Mouse (Mus musculus): ENCODE results near the gene Tenm2.

DNA sequence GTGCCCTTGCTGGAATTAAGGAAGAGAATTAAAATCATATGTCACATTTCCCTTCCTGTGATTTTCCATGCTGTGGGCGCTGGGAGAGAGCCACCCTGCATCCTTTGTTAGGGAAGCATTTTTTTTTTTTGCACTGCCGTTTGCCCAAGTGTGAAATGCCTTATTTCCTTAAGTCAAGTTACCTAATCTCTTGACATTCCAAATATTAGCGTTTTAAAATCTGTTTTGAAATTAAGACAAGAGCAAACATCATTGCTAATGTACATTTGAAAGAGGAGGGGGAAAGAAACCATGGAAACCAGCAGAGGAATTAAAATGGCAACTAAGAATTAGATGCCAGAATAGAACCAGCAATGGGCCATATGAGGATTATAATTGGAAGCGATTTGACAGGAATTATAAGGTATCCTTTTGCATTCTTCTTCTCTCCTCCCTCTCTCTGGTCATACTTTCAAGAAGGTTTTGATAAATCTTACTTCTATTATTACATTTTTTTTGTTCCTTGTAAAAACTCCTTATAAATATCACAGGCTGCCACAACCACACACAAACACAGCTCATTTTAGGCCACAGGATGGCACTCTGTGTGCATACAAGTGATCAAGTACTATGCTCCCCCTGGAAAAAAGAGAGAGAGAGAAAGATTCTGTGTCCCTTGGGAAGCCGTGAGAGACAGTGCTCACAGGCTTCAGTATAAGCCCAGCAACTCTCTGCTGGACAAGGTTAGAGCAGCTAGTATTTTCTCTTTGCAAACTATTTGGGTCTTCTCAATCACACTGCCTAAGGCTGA lies 246.8 kb downstream of the Tenm2 start:
- TF ChIP-seq EP300 (IDR thresholded peaks at IDR 0.05; ENCODE audit: low read length) (no peak), UBTF (IDR thresholded peaks at IDR 0.05; ENCODE audit: low read depth, low read length) (no peak), CTCF (conservative IDR thresholded peaks at IDR 0.05 in 1 of 2, IDR thresholded peaks at IDR 0.05 in 1 of 2; ENCODE audit: low read depth in 2 of 2, low read length in 2 of 2) (no peak), POLR2A (IDR thresholded peaks at IDR 0.05; ENCODE audit: low read depth, low read length) (no peak)
